Comparison of ENCODE assay signal across 9 mouse cellular contexts in the genomic region with DNA sequence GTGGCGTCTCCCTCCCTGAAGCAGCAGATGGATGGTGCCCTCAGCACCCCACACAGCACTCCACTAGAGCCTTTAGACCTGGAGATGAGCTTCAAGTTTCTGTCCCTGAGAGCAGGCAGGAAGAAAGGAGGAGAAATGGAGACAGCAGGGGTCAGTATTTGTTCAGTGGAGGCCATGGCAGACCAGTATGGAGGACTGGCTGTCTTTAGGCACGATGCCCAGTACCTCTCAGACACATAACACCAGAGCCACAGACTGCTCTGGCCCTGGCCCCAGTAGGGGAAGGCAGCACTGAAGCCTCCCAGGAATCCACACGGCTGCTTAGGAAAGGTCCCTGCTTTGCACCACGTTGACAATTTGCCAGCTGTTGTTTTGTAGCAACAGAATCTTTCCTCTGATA.
DNase-seq lines count a peak whose midpoint lies in the region; ATAC-seq lines count a peak whose summit lies in the region.
"Had no signal": no experiment of that assay in that cellular context is flagged by ENCODE, and none has a peak within 500 bp of the region (broad histone marks: within the 10 kb centered on the region; RNA-seq: fewer than 3 reads in every experiment).

No protein-coding gene starts in this region.

- no peak overlapping the region for H3K9ac ChIP-seq in hindbrain, embryonic 16.5 days (ENCODE audit: low read depth, low read length)
- no peak overlapping the region for H3K9ac ChIP-seq in hindbrain, embryonic 13.5 days

- intact Hi-C loops in heart, postnatal 14 days (cut with DNase I): loop anchor here (5.0 kb wide), 1 partner anchor 229 kb away; no protein-coding TSS in a partner anchor

- no peaks in the 10 kb centered on the region for H3K9me3 ChIP-seq in hindbrain, embryonic 16.5 days (ENCODE audit: control insufficient read depth, low read length)
- no peaks in the 10 kb centered on the region for H3K9me3 ChIP-seq in hindbrain, embryonic 13.5 days

- peak; percentile 93 for ATAC-seq in hindbrain, embryonic 16.5 days
- ATAC-seq in hindbrain, embryonic 13.5 days (ENCODE audit: low FRiP score): no peak

- H3K27ac ChIP-seq in hindbrain, embryonic 16.5 days (ENCODE audit: low read depth, low read length): no peak overlapping the region
- H3K27ac ChIP-seq in hindbrain, embryonic 13.5 days: no peak overlapping the region

- DNase-seq in urinary bladder, postnatal 4 days (ENCODE audit: low spot score in 2 of 2): peak; percentile 18 to 64
- DNase-seq in urinary bladder, adult 2 months (ENCODE audit: low spot score): no peak
- peak; percentile 62 to 79 for DNase-seq in heart, postnatal 14 days
- DNase-seq in T-cell, adult 2 months (ENCODE audit: low spot score): no peak
- no peak for DNase-seq in cerebellum, adult 8-10 months
- no peak for DNase-seq in yolk sac, embryonic 10.5 days (ENCODE audit: low spot score)
- DNase-seq: thymus, postnatal 4 days had no signal

- H3K27me3 ChIP-seq in hindbrain, embryonic 16.5 days (replicated peaks; ENCODE audit: control insufficient read depth, insufficient read depth, low read length): 0 out of 2 replicates have a peak, but pooled peaks cover 3% of the 10 kb centered on the region
- 0 out of 2 replicates have a peak, but pooled peaks cover 2% of the 10 kb centered on the region for H3K27me3 ChIP-seq in hindbrain, embryonic 13.5 days

- no peaks in the 10 kb centered on the region for H3K36me3 ChIP-seq in hindbrain, embryonic 16.5 days (ENCODE audit: control insufficient read depth, insufficient read depth, low read length)
- H3K36me3 ChIP-seq in hindbrain, embryonic 13.5 days: no peaks in the 10 kb centered on the region

- H3K4me3 ChIP-seq in hindbrain, embryonic 16.5 days (ENCODE audit: low read length): no peak overlapping the region
- no peak overlapping the region for H3K4me3 ChIP-seq in hindbrain, embryonic 13.5 days

- H3K4me2 ChIP-seq in hindbrain, embryonic 16.5 days (ENCODE audit: low read length): no peak overlapping the region
- no peak overlapping the region for H3K4me2 ChIP-seq in hindbrain, embryonic 13.5 days

- WGBS in hindbrain, embryonic 16.5 days: 47% methylated on average over 4 of the region's 4 CpGs
- WGBS in hindbrain, embryonic 13.5 days: 54% methylated on average over 4 of the region's 4 CpGs

- H3K4me1 ChIP-seq in hindbrain, embryonic 16.5 days (ENCODE audit: control insufficient read depth, insufficient read depth, low read depth, low read length): 0 out of 2 replicates have a peak, but pooled peaks cover 2% of the 10 kb centered on the region
- H3K4me1 ChIP-seq in hindbrain, embryonic 13.5 days (replicated peaks): no peaks in the 10 kb centered on the region

Comparison
In these comparisons a context has a peak if more than half of its experiments do, and no peak if none do; other contexts are left out.
1. DNase-seq: peak in urinary bladder, postnatal 4 days (2 of 2) and heart, postnatal 14 days (2 of 2); none in urinary bladder, adult 2 months (single experiment), T-cell, adult 2 months (single experiment), cerebellum, adult 8-10 months (single experiment) and yolk sac, embryonic 10.5 days (single experiment).